Mouse (Mus musculus): ENCODE measurements at regions not wholly inside any gene's neighbourhood (a gene's known extent, or its start where the extent isn't known, plus 50 kb on each side); places are given as distances from the start of the nearest gene placed in this dataset.

GRCm38 (mm10) chr9:14174324-14175040 is 100.4 kb upstream of the Sesn3 start:
- Histone ChIP-seq H3K4me3 (replicated peaks; ENCODE audit: low read depth, low read length) (no peak overlapping the region), H3K9me3 (ENCODE audit: control insufficient read depth, low read length) (no peaks in the 10 kb centered on the region), H3K27ac (replicated peaks; ENCODE audit: low read depth, low read length) (peak overlapping the region; percentile 58; the same call in 1 of the 2 replicates), H3K4me2 (ENCODE audit: low read length) (no peak overlapping the region), H3K4me1 (ENCODE audit: control insufficient read depth, insufficient read depth, low read length) (peaks cover 33% of the 10 kb centered on the region), H3K9ac (replicated peaks; ENCODE audit: low read length) (no peak overlapping the region), H3K27me3 (ENCODE audit: control insufficient read depth, insufficient read depth, low read length) (no peaks in the 10 kb centered on the region), H3K36me3 (ENCODE audit: control insufficient read depth, insufficient read depth, low read length) (no peaks in the 10 kb centered on the region)
- ATAC-seq (ENCODE audit: low FRiP score, low TSS enrichment) (no peak; the same call in 1 of the 2 replicates), DNase-seq (no peak)
- 69% methylated on average over 3 of the region's 3 CpGs for WGBS

GRCm38 (mm10) chr9:14175041-14175881 is 99.6 kb upstream of the Sesn3 start:
- H3K9ac ChIP-seq (replicated peaks; ENCODE audit: low read length): no peak overlapping the region
- peaks cover 33% of the 10 kb centered on the region for H3K4me1 ChIP-seq (ENCODE audit: control insufficient read depth, insufficient read depth, low read length)
- no peaks in the 10 kb centered on the region for H3K9me3 ChIP-seq (ENCODE audit: control insufficient read depth, low read length)
- no peak for ATAC-seq (ENCODE audit: low FRiP score, low TSS enrichment)
- no peak overlapping the region for H3K4me2 ChIP-seq (ENCODE audit: low read length)
- no peaks in the 10 kb centered on the region for H3K36me3 ChIP-seq (ENCODE audit: control insufficient read depth, insufficient read depth, low read length)
- DNase-seq: peak; percentile 52
- H3K27me3 ChIP-seq (ENCODE audit: control insufficient read depth, insufficient read depth, low read length): no peaks in the 10 kb centered on the region
- no peak overlapping the region for H3K4me3 ChIP-seq (replicated peaks; ENCODE audit: low read depth, low read length)
- H3K27ac ChIP-seq (replicated peaks; ENCODE audit: low read depth, low read length): peak overlapping the region; percentile 32; the same call in 1 of the 2 replicates
- WGBS: 40% methylated on average over 11 of the region's 11 CpGs

- ATAC-seq (ENCODE audit: low FRiP score, low TSS enrichment) (no peak), DNase-seq (peak; percentile 31)
- no peak overlapping the region for H3K27ac ChIP-seq (replicated peaks; ENCODE audit: low read depth, low read length)
- peaks cover 13% of the 10 kb centered on the region for H3K4me1 ChIP-seq (ENCODE audit: control insufficient read depth, insufficient read depth, low read length)
- no peaks in the 10 kb centered on the region for H3K36me3 ChIP-seq (ENCODE audit: control insufficient read depth, insufficient read depth, low read length)
- H3K9me3 ChIP-seq (ENCODE audit: control insufficient read depth, low read length): no peaks in the 10 kb centered on the region
- H3K9ac ChIP-seq (replicated peaks; ENCODE audit: low read length): no peak overlapping the region
- no peaks in the 10 kb centered on the region for H3K27me3 ChIP-seq (ENCODE audit: control insufficient read depth, insufficient read depth, low read length)
- H3K4me3 ChIP-seq (replicated peaks; ENCODE audit: low read depth, low read length): no peak overlapping the region
- 92% methylated on average over 1 of the region's 1 CpGs for WGBS
- no peak overlapping the region for H3K4me2 ChIP-seq (ENCODE audit: low read length)
These were observed 95.1 kb upstream of the Sesn3 start for GRCm38 (mm10) chr9:14179777-14180176.

GRCm38 (mm10) chr9:14184261-14184660 is 90.6 kb upstream of the Sesn3 start:
- no peak overlapping the region for H3K4me3 ChIP-seq (replicated peaks; ENCODE audit: low read depth, low read length)
- no peak overlapping the region for H3K9ac ChIP-seq (replicated peaks; ENCODE audit: low read length)
- 88% methylated on average over 4 of the region's 4 CpGs for WGBS
- no peak for DNase-seq
- no peak for ATAC-seq (ENCODE audit: low FRiP score, low TSS enrichment)
- no peak overlapping the region for H3K27ac ChIP-seq (replicated peaks; ENCODE audit: low read depth, low read length)
- no peaks in the 10 kb centered on the region for H3K9me3 ChIP-seq (ENCODE audit: control insufficient read depth, low read length)
- H3K4me1 ChIP-seq (ENCODE audit: control insufficient read depth, insufficient read depth, low read length): no peaks in the 10 kb centered on the region
- no peaks in the 10 kb centered on the region for H3K27me3 ChIP-seq (ENCODE audit: control insufficient read depth, insufficient read depth, low read length)
- H3K4me2 ChIP-seq (ENCODE audit: low read length): no peak overlapping the region
- no peaks in the 10 kb centered on the region for H3K36me3 ChIP-seq (ENCODE audit: control insufficient read depth, insufficient read depth, low read length)

GRCm38 (mm10) chr9:14185681-14186080 is 89.2 kb upstream of the Sesn3 start:
- no peak overlapping the region for H3K27ac ChIP-seq (replicated peaks; ENCODE audit: low read depth, low read length)
- no peaks in the 10 kb centered on the region for H3K36me3 ChIP-seq (ENCODE audit: control insufficient read depth, insufficient read depth, low read length)
- no peak for ATAC-seq (ENCODE audit: low FRiP score, low TSS enrichment)
- H3K27me3 ChIP-seq (ENCODE audit: control insufficient read depth, insufficient read depth, low read length): no peaks in the 10 kb centered on the region
- no peaks in the 10 kb centered on the region for H3K4me1 ChIP-seq (ENCODE audit: control insufficient read depth, insufficient read depth, low read length)
- no peak overlapping the region for H3K4me2 ChIP-seq (ENCODE audit: low read length)
- no peaks in the 10 kb centered on the region for H3K9me3 ChIP-seq (ENCODE audit: control insufficient read depth, low read length)
- no peak for DNase-seq
- H3K4me3 ChIP-seq (replicated peaks; ENCODE audit: low read depth, low read length): no peak overlapping the region
- 54% methylated on average over 2 of the region's 2 CpGs for WGBS
- H3K9ac ChIP-seq (replicated peaks; ENCODE audit: low read length): no peak overlapping the region

GRCm38 (mm10) chr9:14187753-14188152 is 87.1 kb upstream of the Sesn3 start:
- H3K4me2 ChIP-seq (ENCODE audit: low read length): no peak overlapping the region
- WGBS: 97% methylated on average over 1 of the region's 1 CpGs
- ATAC-seq (ENCODE audit: low FRiP score, low TSS enrichment): no peak
- no peaks in the 10 kb centered on the region for H3K27me3 ChIP-seq (ENCODE audit: control insufficient read depth, insufficient read depth, low read length)
- no peaks in the 10 kb centered on the region for H3K4me1 ChIP-seq (ENCODE audit: control insufficient read depth, insufficient read depth, low read length)
- no peak overlapping the region for H3K9ac ChIP-seq (replicated peaks; ENCODE audit: low read length)
- H3K27ac ChIP-seq (replicated peaks; ENCODE audit: low read depth, low read length): no peak overlapping the region
- H3K9me3 ChIP-seq (ENCODE audit: control insufficient read depth, low read length): no peaks in the 10 kb centered on the region
- DNase-seq: no peak
- no peaks in the 10 kb centered on the region for H3K36me3 ChIP-seq (ENCODE audit: control insufficient read depth, insufficient read depth, low read length)
- no peak overlapping the region for H3K4me3 ChIP-seq (replicated peaks; ENCODE audit: low read depth, low read length)

GRCm38 (mm10) chr9:14188504-14188903 is 86.4 kb upstream of the Sesn3 start:
- Histone ChIP-seq H3K36me3 (ENCODE audit: control insufficient read depth, insufficient read depth, low read length) (no peaks in the 10 kb centered on the region), H3K4me2 (ENCODE audit: low read length) (no peak overlapping the region), H3K27me3 (ENCODE audit: control insufficient read depth, insufficient read depth, low read length) (no peaks in the 10 kb centered on the region), H3K4me3 (replicated peaks; ENCODE audit: low read depth, low read length) (no peak overlapping the region), H3K9me3 (ENCODE audit: control insufficient read depth, low read length) (no peaks in the 10 kb centered on the region), H3K9ac (replicated peaks; ENCODE audit: low read length) (no peak overlapping the region), H3K27ac (replicated peaks; ENCODE audit: low read depth, low read length) (no peak overlapping the region), H3K4me1 (ENCODE audit: control insufficient read depth, insufficient read depth, low read length) (no peaks in the 10 kb centered on the region)
- 48% methylated on average over 2 of the region's 2 CpGs for WGBS
- no peak for DNase-seq
- no peak for ATAC-seq (ENCODE audit: low FRiP score, low TSS enrichment)

GRCm38 (mm10) chr9:14190660-14191059 is 84.2 kb upstream of the Sesn3 start:
- no peak overlapping the region for H3K9ac ChIP-seq (replicated peaks; ENCODE audit: low read length)
- H3K4me2 ChIP-seq (ENCODE audit: low read length): no peak overlapping the region
- no peaks in the 10 kb centered on the region for H3K27me3 ChIP-seq (ENCODE audit: control insufficient read depth, insufficient read depth, low read length)
- H3K4me3 ChIP-seq (replicated peaks; ENCODE audit: low read depth, low read length): no peak overlapping the region
- H3K9me3 ChIP-seq (ENCODE audit: control insufficient read depth, low read length): no peaks in the 10 kb centered on the region
- 88% methylated on average over 9 of the region's 9 CpGs for WGBS
- H3K27ac ChIP-seq (replicated peaks; ENCODE audit: low read depth, low read length): no peak overlapping the region
- H3K4me1 ChIP-seq (ENCODE audit: control insufficient read depth, insufficient read depth, low read length): no peaks in the 10 kb centered on the region
- DNase-seq (no peak), ATAC-seq (ENCODE audit: low FRiP score, low TSS enrichment) (no peak)
- H3K36me3 ChIP-seq (ENCODE audit: control insufficient read depth, insufficient read depth, low read length): no peaks in the 10 kb centered on the region

- ATAC-seq (ENCODE audit: low FRiP score, low TSS enrichment): no peak
- Histone ChIP-seq H3K36me3 (ENCODE audit: control insufficient read depth, insufficient read depth, low read length) (no peaks in the 10 kb centered on the region), H3K27me3 (ENCODE audit: control insufficient read depth, insufficient read depth, low read length) (no peaks in the 10 kb centered on the region), H3K9me3 (ENCODE audit: control insufficient read depth, low read length) (no peaks in the 10 kb centered on the region), H3K4me1 (ENCODE audit: control insufficient read depth, insufficient read depth, low read length) (no peaks in the 10 kb centered on the region), H3K4me3 (replicated peaks; ENCODE audit: low read depth, low read length) (no peak overlapping the region), H3K27ac (replicated peaks; ENCODE audit: low read depth, low read length) (no peak overlapping the region), H3K4me2 (ENCODE audit: low read length) (no peak overlapping the region), H3K9ac (replicated peaks; ENCODE audit: low read length) (no peak overlapping the region)
- 94% methylated on average over 5 of the region's 5 CpGs for WGBS
- no peak for DNase-seq
These were observed 80.1 kb upstream of the Sesn3 start for GRCm38 (mm10) chr9:14194748-14195147.
